Mouse (Mus musculus) MEL (cell line): ENCODE results near the gene Eml6. TPM values are rescaled to one million over a fixed set of nuclear protein-coding genes. Genes with fewer than 3 reads are reported as not detected.
"Not testable (repeated sequence)": the region's sequence is repeated elsewhere in the genome, so short reads cannot be mapped to it uniquely, and the experiment has no call there.

Experiments used
- DNase-seq: peaks from one replicate; pipeline ENCODE4 v3.0.0; 2011; ENCODE audit warnings: low read depth, low spot score
- H3K27ac ChIP-seq: 2 replicates; pipeline ENCODE4 v1.5.1; 2012; ENCODE audit warnings: low read depth, mild to moderate bottlenecking, control low read depth, low read length, moderate library complexity; ENCODE audit not compliant: control insufficient read depth
- H3K27me3 ChIP-seq, 2 experiments: fragments of 150-350 bp in 1 of 2; sonication (generic) in 1 of 2; 2 replicates each; pipeline ENCODE4 v1.6.1; 2012; ENCODE audit warnings: low read length in 2 of 2, mild to moderate bottlenecking in 2 of 2, improper control_type of control experiment in 1 of 2, moderate library complexity in 1 of 2; ENCODE audit not compliant: insufficient read depth in 2 of 2, control insufficient read depth in 1 of 2
- H3K36me3 ChIP-seq, 2 experiments: 2 replicates each; pipeline ENCODE4 v1.6.1; 2012 to 2014; ENCODE audit warnings: low read length in 2 of 2, improper control_type of control experiment in 1 of 2, inconsistent platforms in 1 of 2, mild to moderate bottlenecking in 1 of 2; ENCODE audit not compliant: insufficient read depth in 2 of 2, control insufficient read depth in 1 of 2
- H3K4me1 ChIP-seq, 2 experiments: fragments of 150-350 bp in 1 of 2; sonication (generic) in 1 of 2; 2 replicates each; pipeline ENCODE4 v1.6.1; 2012; ENCODE audit warnings: low read length in 2 of 2, improper control_type of control experiment in 1 of 2, mild to moderate bottlenecking in 1 of 2; ENCODE audit not compliant: insufficient read depth in 2 of 2, control insufficient read depth in 1 of 2
- H3K4me3 ChIP-seq, 2 experiments: fragments of 150-350 bp in 1 of 2; sonication (generic) in 1 of 2; 2 replicates each; pipeline ENCODE4 v1.5.1; 2012; ENCODE audit warnings: low read depth in 2 of 2, low read length in 2 of 2, mild to moderate bottlenecking in 2 of 2, moderate library complexity in 2 of 2, control low read depth in 1 of 2, improper control_type of control experiment in 1 of 2; ENCODE audit not compliant: control insufficient read depth in 1 of 2, insufficient read depth in 1 of 2
- H3K79me2 ChIP-seq: 2 replicates; pipeline ENCODE4 v1.6.1; 2012; ENCODE audit warnings: mild to moderate bottlenecking, low read length, moderate library complexity; ENCODE audit not compliant: control insufficient read depth, poor library complexity, insufficient read depth
- H3K9ac ChIP-seq: 2 replicates; pipeline ENCODE4 v1.6.1; 2012; ENCODE audit warnings: low read depth, mild to moderate bottlenecking, control low read depth, low read length, moderate library complexity; ENCODE audit not compliant: control insufficient read depth, poor library complexity, severe bottlenecking
- H3K9me3 ChIP-seq: fragments of 150-350 bp; sonication (generic); replicated peaks from 2 replicates; pipeline ENCODE4 v1.6.1; 2012; ENCODE audit warnings: mild to moderate bottlenecking, low read length, improper control_type of control experiment, moderate library complexity; ENCODE audit not compliant: insufficient read depth
- E2F4 ChIP-seq: IDR thresholded peaks from 2 replicates; pipeline ENCODE4 v1.6.1; 2011; ENCODE audit warnings: low read depth, low read length, improper control_type of control experiment, borderline replicate concordance
- EP300 ChIP-seq, 2 experiments: IDR thresholded peaks; 2 replicates each; pipeline ENCODE4 v1.6.1; 2011; ENCODE audit warnings: improper control_type of control experiment in 2 of 2, low read length in 2 of 2, low read depth in 1 of 2, mild to moderate bottlenecking in 1 of 2
- ETS1 ChIP-seq: IDR thresholded peaks from 2 replicates; pipeline ENCODE4 v1.6.1; 2012; ENCODE audit warnings: low read depth, mild to moderate bottlenecking, inconsistent platforms, low read length, improper control_type of control experiment, moderate library complexity
- GABPA ChIP-seq: IDR thresholded peaks from 2 replicates; pipeline ENCODE4 v1.6.1; 2012; ENCODE audit warnings: low read depth, mild to moderate bottlenecking, inconsistent platforms, low read length, improper control_type of control experiment, moderate library complexity
- GATA1 ChIP-seq: IDR thresholded peaks from 2 replicates; pipeline ENCODE4 v1.6.1; 2011; ENCODE audit warnings: low read depth, low read length, improper control_type of control experiment
- HCFC1 ChIP-seq: IDR thresholded peaks from 2 replicates; pipeline ENCODE4 v1.6.1; 2012; ENCODE audit warnings: low read depth, mild to moderate bottlenecking, inconsistent platforms, low read length, improper control_type of control experiment, moderate library complexity
- MAX ChIP-seq: IDR thresholded peaks from 2 replicates; pipeline ENCODE4 v1.6.1; 2011; ENCODE audit warnings: low read length, improper control_type of control experiment
- MYB ChIP-seq: IDR thresholded peaks from 2 replicates; pipeline ENCODE4 v1.6.1; 2011; ENCODE audit warnings: mild to moderate bottlenecking, low read depth, low read length, improper control_type of control experiment
- NELFE ChIP-seq: IDR thresholded peaks from 2 replicates; pipeline ENCODE4 v1.6.1; 2011; ENCODE audit warnings: low read depth, low read length, improper control_type of control experiment
- NRF1 ChIP-seq: IDR thresholded peaks from 2 replicates; pipeline ENCODE4 v1.6.1; 2014; ENCODE audit warnings: low read depth, mild to moderate bottlenecking, inconsistent platforms, low read length, improper control_type of control experiment, moderate library complexity; ENCODE audit not compliant: poor library complexity, insufficient read depth, severe bottlenecking
- POLR2AphosphoS5 ChIP-seq: IDR thresholded peaks from 2 replicates; pipeline ENCODE4 v1.6.1; 2012; ENCODE audit warnings: low read depth, borderline replicate concordance, mild to moderate bottlenecking, inconsistent platforms, low read length, moderate library complexity, mixed read lengths
- RAD21 ChIP-seq: IDR thresholded peaks from 2 replicates; pipeline ENCODE4 v1.6.1; 2011; ENCODE audit warnings: mild to moderate bottlenecking, low read depth, low read length, improper control_type of control experiment
- RCOR1 ChIP-seq: IDR thresholded peaks from 2 replicates; pipeline ENCODE4 v1.6.1; 2012; ENCODE audit warnings: low read depth, mild to moderate bottlenecking, inconsistent platforms, low read length, improper control_type of control experiment
- TAL1 ChIP-seq: IDR thresholded peaks from 2 replicates; pipeline ENCODE4 v1.6.1; 2012; ENCODE audit warnings: mild to moderate bottlenecking, inconsistent platforms, low read length, moderate library complexity, mixed read lengths
- TCF12 ChIP-seq: IDR thresholded peaks from 2 replicates; pipeline ENCODE4 v1.6.1; 2014; ENCODE audit warnings: low read depth, mild to moderate bottlenecking, inconsistent platforms, low read length, improper control_type of control experiment, moderate library complexity
- USF2 ChIP-seq, 2 experiments: IDR thresholded peaks; 2 replicates each; pipeline ENCODE4 v1.6.1; 2011 to 2012; ENCODE audit warnings: improper control_type of control experiment in 2 of 2, low read length in 2 of 2, borderline replicate concordance in 1 of 2, inconsistent platforms in 1 of 2, low read depth in 1 of 2, mild to moderate bottlenecking in 1 of 2; ENCODE audit not compliant: insufficient read depth in 1 of 2
- ZC3H11A ChIP-seq: IDR thresholded peaks from 2 replicates; pipeline ENCODE4 v1.6.1; 2012; ENCODE audit warnings: low read depth, mild to moderate bottlenecking, inconsistent platforms, low read length, improper control_type of control experiment
- ZMIZ1 ChIP-seq: IDR thresholded peaks from 2 replicates; pipeline ENCODE4 v1.6.1; 2012; ENCODE audit warnings: low read depth, mild to moderate bottlenecking, inconsistent platforms, low read length, improper control_type of control experiment, moderate library complexity
- ZNF384 ChIP-seq: IDR thresholded peaks from 2 replicates; pipeline ENCODE4 v1.6.1; 2012; ENCODE audit warnings: low read depth, mild to moderate bottlenecking, inconsistent platforms, low read length, improper control_type of control experiment
- polyA plus RNA-seq, 2 experiments: library from polyadenylated mRNA; stranded (reverse) in 1 of 2; unstranded in 1 of 2; fragments of >175 nt in 1 of 2; fragments of >200 nt in 1 of 2; gene quantifications; 2 replicates each; pipeline versions ENCODE4 v1.2.1 to v1.2.4; 2012; ENCODE audit warnings: low replicate concordance in 2 of 2, low read depth in 1 of 2; ENCODE audit not compliant: insufficient read length in 2 of 2, insufficient read depth in 1 of 2, missing spikeins in 1 of 2
- total RNA-seq: library from RNA; depleted of rRNA; stranded (reverse); fragments of 300-350 nt; gene quantifications from 2 replicates; pipeline ENCODE4 v1.2.3, GENCODE M21; 2012

Gene Eml6
- total and polyA plus RNA-seq, 3 experiments = 2.7 to 2.8 TPM; not detected in 1

GRCm38 (mm10) chr11:29877280-29877679, 148.6 kb downstream of the Eml6 start:
- no peaks in the 10 kb centered on the region for H3K4me1 ChIP-seq
- TF ChIP-seq TAL1 (no peak), NRF1 (no peak), TCF12 (no peak), EP300 (IDR thresholded peaks at IDR 0.05; ENCODE audit: low read depth in 1 of 2, low read length in 2 of 2) (no peak), MYB (no peak), POLR2AphosphoS5 (no peak), GATA1 (no peak), NELFE (no peak), ZMIZ1 (no peak), ZC3H11A (no peak), GABPA (no peak), USF2 (IDR thresholded peaks at IDR 0.05; ENCODE audit: borderline replicate concordance in 1 of 2, insufficient read depth in 1 of 2, low read depth in 1 of 2, low read length in 2 of 2) (no peak), MAX (no peak), E2F4 (no peak)
- no peaks in the 10 kb centered on the region for H3K79me2 ChIP-seq
- H3K9ac ChIP-seq = no peak overlapping the region
- no peak overlapping the region for H3K4me3 ChIP-seq
- no peaks in the 10 kb centered on the region for H3K27me3 ChIP-seq
- no peak overlapping the region for H3K27ac ChIP-seq
- H3K36me3 ChIP-seq = no peaks in the 10 kb centered on the region
- DNase-seq = no peak
- no peaks in the 10 kb centered on the region for H3K9me3 ChIP-seq

GRCm38 (mm10) chr11:29874781-29875180, 151.1 kb downstream of the Eml6 start:
- H3K9ac ChIP-seq, H3K27me3 ChIP-seq, DNase-seq, H3K9me3 ChIP-seq, H3K27ac ChIP-seq, H3K4me1 ChIP-seq, H3K79me2 ChIP-seq, H3K36me3 ChIP-seq, H3K4me3 ChIP-seq: not testable (repeated sequence)

- peaks cover 0 to 6% of the 10 kb centered on the region in 2 experiments; a peak in 2 of 4 replicates for H3K4me1 ChIP-seq
- DNase-seq = peak; percentile 69
- no peak overlapping the region for H3K9ac ChIP-seq
- no peak overlapping the region; the same call in 1 of the 2 replicates for H3K27ac ChIP-seq
- H3K79me2 ChIP-seq = no peaks in the 10 kb centered on the region
- H3K4me3 ChIP-seq = no peak overlapping the region
- H3K27me3 ChIP-seq = no peaks in the 10 kb centered on the region
- TF ChIP-seq ETS1 = peak; percentile 57; the same call in 1 of the 2 replicates
- TF ChIP-seq ZC3H11A = no peak
- TF ChIP-seq NELFE = no peak
- no peak for TF ChIP-seq RAD21
- peak; percentile 59 to 87 for TF ChIP-seq EP300 (IDR thresholded peaks at IDR 0.05; ENCODE audit: low read depth in 1 of 2, low read length in 2 of 2)
- peak; percentile 76 for TF ChIP-seq GATA1
- peak; percentile 77 for TF ChIP-seq ZNF384
- TF ChIP-seq MAX = 0 out of 2 replicates have a peak, but pooled peaks have one; percentile 33
- TF ChIP-seq RCOR1 = peak; percentile 41; the same call in 1 of the 2 replicates
- TF ChIP-seq HCFC1 = peak; percentile 29; the same call in 1 of the 2 replicates
- no peaks in the 10 kb centered on the region for H3K9me3 ChIP-seq
- H3K36me3 ChIP-seq = peaks cover 0 to 3% of the 10 kb centered on the region in 2 experiments; a peak in 2 of 4 replicates
Observed at GRCm38 (mm10) chr11:29870174-29870573, 155.7 kb downstream of the Eml6 start.
